Mouse (Mus musculus) embryo, embryonic 10 days (tissue): ENCODE measurements around the gene Enthd1.
A peak's percentile ranks its signal among the peaks of the same experiment; 100 is the strongest.
"Not testable (repeated sequence)": the region's sequence is repeated elsewhere in the genome, so short reads cannot be mapped to it uniquely, and the experiment has no call there.

ENCODE experiments used
- DNase-seq: peaks from one replicate; pipeline ENCODE4 v3.0.0-alpha.2; 2015; ENCODE audit warnings: low spot score

Gene Enthd1

GRCm38 (mm10) chr15:80538075-80538474 lies 26.9 kb downstream of the Enthd1 start:
- no peak for DNase-seq

- no peak for DNase-seq
Measured at GRCm38 (mm10) chr15:80536051-80536450, 28.9 kb downstream of the Enthd1 start.

DNA sequence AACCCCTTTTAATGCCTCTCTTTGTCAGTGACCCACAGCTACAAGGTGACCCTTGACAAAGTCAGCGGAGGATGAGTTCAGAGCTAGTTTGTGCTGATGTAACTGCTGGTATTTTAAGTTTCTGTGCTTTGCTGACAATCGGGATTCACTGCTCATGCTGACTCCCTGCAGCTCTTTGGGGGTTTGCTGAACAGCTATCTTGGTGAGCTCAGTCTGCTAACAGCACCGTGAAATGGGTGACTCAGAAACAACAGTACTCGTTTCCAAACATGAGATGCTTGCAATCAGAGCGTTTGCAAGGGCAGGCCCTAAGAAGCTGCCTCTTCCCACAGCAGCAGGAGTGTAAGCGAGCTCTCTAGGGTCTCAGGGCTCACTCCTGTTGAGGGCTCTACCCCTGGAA lies 31.7 kb downstream of the Enthd1 start:
- no peak for DNase-seq

DNA sequence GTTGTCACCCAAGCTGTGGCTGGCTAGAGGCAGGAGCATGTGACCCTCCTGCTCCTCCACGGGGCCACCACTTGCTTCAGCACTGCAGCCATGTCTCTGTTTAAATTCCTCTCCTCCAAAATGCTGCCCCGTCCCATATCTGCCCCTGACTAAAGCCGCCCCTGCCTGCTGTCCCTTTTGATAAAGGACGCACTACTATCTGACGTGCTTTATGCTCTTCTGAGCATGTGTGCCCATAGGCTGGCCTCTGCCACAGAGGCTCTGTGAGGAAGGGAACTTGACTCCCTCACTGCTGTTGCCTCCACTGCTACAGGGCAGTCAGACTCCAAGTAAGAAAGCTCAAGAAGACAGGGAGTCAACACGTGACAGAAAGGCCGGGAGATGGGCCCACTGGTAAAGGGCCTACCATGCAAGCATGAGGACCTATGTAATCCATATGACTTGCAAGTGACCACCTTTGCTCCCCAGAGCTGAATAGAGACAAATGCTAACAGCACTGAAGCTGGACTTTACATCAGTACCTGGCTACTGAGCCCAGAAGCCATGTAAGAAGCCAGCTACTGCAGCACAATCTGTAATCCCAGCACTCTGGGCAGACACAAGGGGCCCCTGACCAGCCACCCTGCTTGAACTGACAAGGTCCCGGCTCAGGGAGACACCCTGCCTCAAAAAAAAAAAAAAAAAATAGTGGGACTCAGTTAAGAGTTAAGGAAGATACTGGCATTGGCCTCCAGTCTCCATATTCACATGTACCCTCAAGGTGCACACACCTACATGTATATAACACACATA lies 32.5 kb downstream of the Enthd1 start:
- DNase-seq: no peak

GRCm38 (mm10) chr15:80531026-80531425 lies 33.9 kb downstream of the Enthd1 start:
- DNase-seq: no peak

DNA sequence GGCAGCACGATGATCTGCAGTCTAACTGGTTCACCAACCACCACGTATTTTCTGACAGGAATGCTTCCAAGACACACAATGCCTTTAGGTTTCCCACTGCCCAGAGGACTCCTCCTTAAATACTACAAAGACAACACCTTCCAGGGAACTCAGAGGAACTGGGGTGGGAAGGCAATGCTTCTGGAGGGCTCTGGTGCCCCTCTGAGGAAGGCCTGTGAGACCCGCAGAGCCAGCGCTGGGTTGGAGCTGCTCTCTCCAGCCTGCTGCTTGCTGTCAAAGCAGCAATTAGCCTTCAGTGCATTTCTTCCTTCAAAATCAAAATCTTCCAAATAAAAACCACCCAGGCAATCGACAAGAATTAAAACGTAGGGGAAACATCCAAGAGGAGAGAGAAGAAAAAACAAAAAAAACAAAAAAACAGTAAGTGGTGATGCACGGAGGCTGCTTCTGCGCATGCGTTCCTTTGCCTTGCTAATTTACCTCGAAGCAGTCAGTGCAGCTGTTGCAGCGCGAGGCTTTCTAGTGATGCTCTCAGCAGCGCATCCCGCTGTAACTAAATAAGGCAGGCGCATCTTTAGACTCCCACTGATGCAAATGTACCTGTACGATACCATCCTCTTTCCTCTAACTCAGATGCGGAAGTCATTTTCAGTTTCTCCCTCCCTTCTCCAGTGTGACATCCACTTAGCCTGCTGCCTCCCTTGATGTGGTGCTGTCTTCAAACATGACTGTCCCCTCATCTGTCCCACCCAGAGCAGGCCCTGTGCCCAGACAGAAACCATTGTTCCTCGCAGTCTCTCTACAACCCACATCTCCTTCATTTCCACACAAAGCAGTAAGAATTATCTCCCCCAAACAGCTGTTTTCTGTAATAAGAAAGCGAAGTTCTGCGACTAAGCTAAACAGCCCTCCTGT lies 34.7 kb downstream of the Enthd1 start:
- DNase-seq: peak; percentile 62

DNA sequence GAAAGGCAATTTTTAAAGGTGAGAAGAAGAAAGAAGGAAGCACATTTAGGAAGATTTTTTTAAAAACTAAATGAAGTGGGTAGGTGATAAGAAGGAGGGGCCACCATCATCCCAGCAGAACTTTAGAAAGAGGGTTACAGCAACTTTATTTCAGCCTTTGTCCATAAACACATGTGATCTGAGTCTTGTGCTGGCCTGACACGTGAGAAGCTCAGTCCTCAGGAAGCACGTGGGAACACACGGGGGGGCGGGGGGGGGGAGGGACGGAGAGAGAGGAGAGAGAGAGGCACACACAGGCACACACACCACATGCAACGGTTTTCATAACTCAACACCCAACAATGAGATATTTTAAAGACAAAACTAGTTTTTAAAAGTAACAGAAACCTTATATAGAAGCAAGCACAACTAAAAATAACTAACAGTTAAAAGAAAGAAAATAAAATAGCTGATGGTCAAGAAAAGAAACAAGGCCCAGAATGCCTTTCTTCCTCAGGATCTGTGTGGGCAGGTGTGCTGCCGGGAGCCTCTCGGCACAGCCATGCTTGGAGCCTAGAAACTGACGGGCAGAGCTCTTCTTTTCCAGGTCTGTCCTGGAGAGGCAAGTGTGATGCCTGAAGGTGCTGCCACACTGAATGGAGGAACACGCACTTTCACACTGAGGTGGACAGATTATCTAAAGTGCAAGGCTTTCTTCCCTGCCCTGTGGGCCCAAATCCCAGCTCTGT lies 43.1 kb downstream of the Enthd1 start:
- DNase-seq: no peak

- DNase-seq: no peak
Measured at GRCm38 (mm10) chr15:80519931-80520330, 45.0 kb downstream of the Enthd1 start.

GRCm38 (mm10) chr15:80518567-80519223 lies 46.3 kb downstream of the Enthd1 start:
- DNase-seq: no peak

DNA sequence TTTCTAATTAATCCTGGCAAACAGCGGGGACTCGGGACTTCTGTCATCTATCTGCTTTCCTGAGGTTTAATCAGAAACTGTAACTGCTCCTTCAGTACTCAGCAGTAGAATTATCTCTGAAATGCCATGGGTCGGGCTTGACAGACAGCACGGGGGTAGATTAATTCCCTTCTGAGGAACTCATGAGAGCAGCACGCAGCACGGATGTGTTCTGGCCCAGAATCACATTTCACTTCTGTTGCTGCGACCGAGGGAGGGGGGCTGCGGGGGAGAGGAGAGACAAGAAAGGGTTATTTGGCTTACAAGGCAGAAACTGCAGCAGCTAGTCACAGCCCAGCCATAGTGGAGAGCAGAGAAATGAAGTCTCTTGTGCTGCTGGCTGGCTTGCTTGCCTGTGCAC lies 47.0 kb downstream of the Enthd1 start:
- DNase-seq: no peak

DNA sequence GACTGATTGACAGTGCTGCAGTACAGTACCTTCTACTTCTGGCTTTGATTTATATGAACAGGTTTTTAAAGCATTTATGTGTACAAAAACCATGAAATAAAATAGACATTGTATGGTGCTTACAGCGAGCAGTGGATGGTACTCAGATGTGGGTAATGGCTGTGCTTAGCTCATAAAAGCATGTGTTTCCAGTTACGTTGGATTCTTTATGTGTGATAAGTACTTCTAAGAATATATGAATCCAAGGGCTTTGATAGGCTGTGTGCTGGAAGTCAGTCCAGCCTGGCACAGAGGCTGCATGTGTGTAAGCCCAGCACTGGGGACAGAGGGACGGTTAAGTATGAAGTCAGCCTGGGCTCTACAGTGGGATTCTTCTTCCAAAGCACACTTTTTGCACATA lies 48.4 kb downstream of the Enthd1 start:
- no peak for DNase-seq

- peak; percentile 45 for DNase-seq
Measured at GRCm38 (mm10) chr15:80505086-80505485, 59.9 kb downstream of the Enthd1 start.

DNA sequence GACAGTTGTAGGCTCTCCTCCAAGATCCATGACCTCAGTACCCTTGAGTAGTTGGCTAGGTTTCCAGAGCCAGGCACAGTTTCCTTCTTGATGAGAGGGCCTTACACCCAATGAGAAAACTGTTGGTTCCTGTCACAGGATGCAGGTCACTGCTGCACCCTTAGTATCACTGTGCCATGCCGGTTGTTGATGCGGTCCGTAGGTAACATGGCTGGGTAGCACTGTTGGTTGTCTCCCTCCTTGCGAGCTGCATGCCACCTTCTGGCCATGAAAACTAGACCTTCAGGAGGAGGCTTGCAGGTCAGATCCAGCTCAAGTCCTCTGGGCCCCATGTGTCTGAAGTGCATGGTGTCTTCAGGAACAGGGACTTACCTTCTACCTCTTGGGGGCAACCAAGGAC lies 61.8 kb downstream of the Enthd1 start:
- DNase-seq: not testable (repeated sequence)

GRCm38 (mm10) chr15:80502741-80503140 lies 62.2 kb downstream of the Enthd1 start:
- no peak for DNase-seq

GRCm38 (mm10) chr15:80501106-80502096 lies 63.6 kb downstream of the Enthd1 start:
- no peak for DNase-seq

- DNase-seq: no peak
Measured at GRCm38 (mm10) chr15:80500426-80500825, 64.5 kb downstream of the Enthd1 start.

GRCm38 (mm10) chr15:80497733-80498132 lies 67.2 kb downstream of the Enthd1 start:
- DNase-seq: not testable (repeated sequence)

DNA sequence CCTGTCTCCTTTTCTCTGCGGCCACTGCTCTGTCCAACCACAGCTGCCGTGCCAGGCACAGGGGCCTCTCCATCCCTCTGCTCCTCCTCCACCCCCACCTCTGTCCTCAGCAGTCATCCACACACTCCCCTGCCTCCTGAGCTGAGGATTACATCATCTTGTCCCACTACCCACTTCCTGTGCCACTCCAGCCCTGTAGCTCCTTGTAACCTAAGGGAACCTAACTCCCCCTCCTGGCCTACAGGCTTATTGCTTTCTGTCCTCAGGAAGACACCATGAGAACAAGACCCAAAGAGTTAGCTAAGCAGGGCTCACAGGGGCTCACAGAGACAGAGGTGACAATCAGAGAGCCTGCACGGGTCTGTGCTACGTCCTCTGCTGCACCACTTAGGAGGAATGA lies 73.5 kb downstream of the Enthd1 start:
- DNase-seq: no peak

DNA sequence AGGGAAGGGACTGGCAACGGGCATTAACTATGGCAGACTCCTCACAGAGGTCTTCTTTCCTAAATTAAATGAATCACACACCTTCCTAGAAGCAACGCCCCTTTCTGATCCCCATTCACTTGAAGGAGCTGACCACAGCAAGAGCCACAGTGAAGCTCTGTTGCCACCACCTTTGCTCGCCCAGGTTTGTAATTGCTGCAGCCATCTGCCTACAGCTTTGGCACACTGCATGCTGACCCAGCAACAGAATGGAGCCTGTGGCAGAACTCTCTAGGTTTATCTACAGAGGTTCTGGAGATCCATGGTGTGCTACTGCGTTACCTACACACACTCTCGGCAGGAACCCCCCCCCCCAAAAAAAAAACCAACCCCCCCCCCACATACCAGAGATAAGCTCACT lies 74.8 kb downstream of the Enthd1 start:
- no peak for DNase-seq

DNA sequence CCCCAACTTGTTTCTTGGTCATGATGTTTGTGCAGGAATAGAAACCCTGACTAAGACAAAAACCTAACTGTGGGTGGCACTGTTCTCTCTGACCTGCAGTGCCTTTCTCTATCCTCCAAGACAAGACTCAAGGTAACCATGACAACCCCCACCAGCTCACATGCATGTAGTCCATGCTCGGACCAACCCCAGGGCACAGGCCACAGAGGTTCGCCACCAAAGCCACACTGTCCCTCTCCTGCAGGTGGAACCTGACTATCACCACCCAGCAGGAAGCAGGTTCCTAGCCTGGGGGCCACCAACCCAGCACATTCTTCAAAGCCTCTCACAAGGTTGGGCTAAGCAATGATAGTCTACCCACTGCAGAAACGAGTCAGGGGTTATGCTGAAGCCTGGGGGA lies 76.3 kb downstream of the Enthd1 start:
- DNase-seq: peak; percentile 37

DNA sequence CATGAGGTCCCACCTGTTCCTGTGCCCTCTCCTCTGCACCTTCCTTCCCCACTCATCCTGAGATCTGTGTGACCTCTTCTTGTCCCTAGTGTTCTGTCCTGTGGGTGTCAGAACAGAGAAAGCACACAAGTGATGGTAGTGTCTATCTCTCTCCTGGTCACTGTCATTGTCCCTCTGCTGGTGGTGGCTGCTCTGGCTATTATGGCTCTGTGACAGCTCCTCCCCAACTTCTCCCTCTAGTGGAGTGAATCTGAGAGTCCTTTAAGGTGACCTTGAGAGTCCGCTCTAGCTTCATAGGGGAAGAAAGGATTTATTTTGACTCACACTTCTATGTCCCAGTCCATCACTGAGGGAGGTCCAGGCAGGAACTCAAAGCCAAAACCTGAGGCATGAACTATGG lies 79.4 kb downstream of the Enthd1 start:
- DNase-seq: no peak
